In genomic region chr16:65105184-65105931, GRCm38 (mm10) we compare ENCODE assay signal across 8 mouse cellular contexts. TPM values are rescaled to one million over a fixed set of nuclear protein-coding genes. Genes with fewer than 3 reads are reported as not detected.
DNase-seq lines count a peak whose midpoint lies in the region; ATAC-seq and TF ChIP-seq lines count a peak whose summit lies in the region.

TSS of gene Htr1f (minus strand) at chr16:65105854.

- H3K36me3 ChIP-seq in hindbrain, embryonic 16.5 days (ENCODE audit: control insufficient read depth, insufficient read depth, low read length): no peaks in the 10 kb centered on the region
- no peaks in the 10 kb centered on the region for H3K36me3 ChIP-seq in midbrain, embryonic 15.5 days (replicated peaks)

- no peaks in the 10 kb centered on the region for H3K27me3 ChIP-seq in hindbrain, embryonic 16.5 days (replicated peaks; ENCODE audit: control insufficient read depth, insufficient read depth, low read length)
- H3K27me3 ChIP-seq in midbrain, embryonic 15.5 days (replicated peaks): peaks cover 7% of the 10 kb centered on the region

- no peaks in the 10 kb centered on the region for H3K9me3 ChIP-seq in hindbrain, embryonic 16.5 days (ENCODE audit: control insufficient read depth, low read length)
- no peaks in the 10 kb centered on the region for H3K9me3 ChIP-seq in midbrain, embryonic 15.5 days

- DNase-seq in gastrocnemius, adult 2 months: no peak
- no peak for DNase-seq in gastrocnemius, postnatal 4 days (ENCODE audit: low spot score in 2 of 2)
- peak; percentile 35 for DNase-seq in right cerebral cortex, postnatal 14 days
- no peak for DNase-seq in right cerebral cortex, adult 2 months (ENCODE audit: low spot score in 2 of 2)
- DNase-seq in gastrocnemius, adult 18-20 months (ENCODE audit: low spot score): no peak
- DNase-seq in adrenal gland, adult 2 months: no peak

- H3K27ac ChIP-seq in gastrocnemius, adult 2 months: no peak within 1 kb of the TSS
- no peak within 1 kb of the TSS for H3K27ac ChIP-seq in hindbrain, embryonic 16.5 days (ENCODE audit: low read depth, low read length)
- no peak within 1 kb of the TSS for H3K27ac ChIP-seq in midbrain, embryonic 15.5 days

- H3K4me3 ChIP-seq in gastrocnemius, adult 2 months: peak within 1 kb of the TSS; percentile 41
- H3K4me3 ChIP-seq in hindbrain, embryonic 16.5 days (ENCODE audit: low read length): peak within 1 kb of the TSS; percentile 58
- peak within 1 kb of the TSS; percentile 49 for H3K4me3 ChIP-seq in midbrain, embryonic 15.5 days

- peak within 1 kb of the TSS; percentile 96 for H3K4me2 ChIP-seq in hindbrain, embryonic 16.5 days (ENCODE audit: low read length)
- peak within 1 kb of the TSS; percentile 91 for H3K4me2 ChIP-seq in midbrain, embryonic 15.5 days

- peak; percentile 91 for ATAC-seq in hindbrain, embryonic 16.5 days
- ATAC-seq in midbrain, embryonic 15.5 days (replicated peaks): peak; percentile 87

- TF ChIP-seq CTCF in gastrocnemius, adult 2 months (IDR thresholded peaks at IDR 0.05): no peak

- H3K4me1 ChIP-seq in hindbrain, embryonic 16.5 days (ENCODE audit: control insufficient read depth, insufficient read depth, low read depth, low read length): no peaks in the 10 kb centered on the region
- 0 out of 2 replicates have a peak, but pooled peaks cover 4% of the 10 kb centered on the region for H3K4me1 ChIP-seq in midbrain, embryonic 15.5 days

- intact Hi-C loops in gastrocnemius, adult 2 months (cut with DNase I): no loop called here

- H3K9ac ChIP-seq in hindbrain, embryonic 16.5 days (ENCODE audit: low read depth, low read length): peak within 1 kb of the TSS; percentile 64
- peak within 1 kb of the TSS; percentile 32 for H3K9ac ChIP-seq in midbrain, embryonic 15.5 days

- 4% methylated on average over 40 of the region's 41 CpGs for WGBS in hindbrain, embryonic 16.5 days
- WGBS in midbrain, embryonic 15.5 days: 5% methylated on average over 40 of the region's 41 CpGs

RNA-seq across cellular contexts. Expression of gene Htr1f, which starts in this region (rescaled TPM):
- total RNA-seq in gastrocnemius, adult 2 months (2021): not detected
- total RNA-seq in gastrocnemius, postnatal 4 days (2021): not detected
- 0.57 and 0.71 TPM in 2 replicates for polyA plus RNA-seq in hindbrain, embryonic 16.5 days (2015; fragmentation: Nextera tagmentation; extraction: Ambion mirVana)
- 0.32 and 0.49 TPM in 2 replicates for polyA plus RNA-seq in midbrain, embryonic 15.5 days (2015; fragmentation: Nextera tagmentation; extraction: Ambion mirVana)
- total RNA-seq in gastrocnemius, adult 18-20 months (2021): not detected
- not detected for total RNA-seq in adrenal gland, adult 2 months (2021)
- not detected in 2 replicates for polyA plus RNA-seq in adrenal gland, adult 2 months (2012; rRNA removed)

Comparison
In these comparisons a context has a peak if more than half of its experiments do, and no peak if none do; other contexts are left out.
1. Peak in ATAC-seq, H3K4me3 ChIP-seq, H3K9ac ChIP-seq and H3K4me2 ChIP-seq in hindbrain, embryonic 16.5 days; RNA of the gene not detected or under 1 TPM.
2. Peak in ATAC-seq, H3K4me3 ChIP-seq, H3K9ac ChIP-seq and H3K4me2 ChIP-seq in midbrain, embryonic 15.5 days; RNA of the gene not detected or under 1 TPM.